Mouse (Mus musculus) bone marrow, adult 2 months (tissue): ENCODE results near the gene B3gat3.

Experiments used
- CTCF ChIP-seq: fragments of 200-500 bp; IDR thresholded peaks from 2 replicates; pipeline ENCODE4 v1.5.1; 2011; ENCODE audit warnings: low read length, control low read depth; ENCODE audit not compliant: control insufficient read depth, insufficient read depth
- POLR2A ChIP-seq: fragments of 200-500 bp; IDR thresholded peaks from 2 replicates; pipeline ENCODE4 v1.6.1; 2011; ENCODE audit warnings: low read depth, mild to moderate bottlenecking, control low read depth, low read length, borderline replicate concordance; ENCODE audit not compliant: control insufficient read depth

- TF ChIP-seq POLR2A (no peak; the same call in 1 of the 2 replicates), CTCF (peak; percentile 42; the same call in 1 of the 2 replicates)
Observed at GRCm38 (mm10) chr19:8929224-8930088, 9.3 kb downstream of the B3gat3 start, which contains the start of the genes Rom1 and Eml3.
